Mouse (Mus musculus): ENCODE results near the gene Muc3a.

DNA sequence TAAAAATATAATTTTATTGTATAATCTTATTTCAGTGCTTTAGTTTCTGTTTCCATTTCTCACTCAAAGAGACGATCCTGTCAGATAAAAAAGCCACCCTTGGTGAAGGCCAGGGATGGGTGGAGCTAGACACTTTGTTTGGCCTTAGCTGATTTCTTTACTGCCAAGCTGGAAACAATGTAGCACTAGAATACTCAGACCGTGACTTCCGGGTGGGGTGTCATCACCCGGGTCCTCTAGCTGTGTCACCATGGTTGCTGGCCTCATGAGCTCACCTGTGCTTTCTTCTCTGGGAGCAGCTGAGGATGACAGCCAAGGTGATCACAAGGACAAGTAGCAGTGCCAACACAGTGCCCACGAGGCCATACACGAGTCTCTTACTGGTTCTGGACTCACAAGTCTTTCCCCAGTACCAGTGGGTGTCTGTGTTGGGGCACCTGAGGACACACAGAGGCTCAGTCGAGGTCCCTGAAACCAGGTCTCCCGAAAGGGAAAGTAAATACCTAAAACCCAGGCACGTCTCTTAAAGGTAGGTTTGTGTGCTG, 41.3 kb downstream of the Muc3a start:
- TF ChIP-seq CTCF (IDR thresholded peaks at IDR 0.05; ENCODE audit: control insufficient read depth, insufficient read depth, low read length) (no peak), POLR2A (IDR thresholded peaks at IDR 0.05; ENCODE audit: borderline replicate concordance, control insufficient read depth, low read depth, low read length) (no peak)
